Mouse (Mus musculus): ENCODE results near the gene Gsta3. TPM values are rescaled to one million over a fixed set of nuclear protein-coding genes. Genes with fewer than 3 reads are reported as not detected.
"Not testable (repeated sequence)": the region's sequence is repeated elsewhere in the genome, so short reads cannot be mapped to it uniquely, and the experiment has no call there.

Gene Gsta3
- 3.5 and 4.8 TPM in 2 replicates for polyA plus RNA-seq (2012; ENCODE audit: insufficient read depth, insufficient read length, missing spikeins)

GRCm38 (mm10) chr1:21239911-21240898 is at the start of gene Gsta3:
TSS of gene Gsta3 (plus strand) at chr1:21240589.
- Histone ChIP-seq H3K4me3 (ENCODE audit: insufficient read depth, low read length) (no peak within 1 kb of the TSS), H3K27ac (ENCODE audit: insufficient read depth, low read depth, low read length) (no peak within 1 kb of the TSS), H3K4me1 (ENCODE audit: control insufficient read depth, insufficient read depth, low read length) (peaks cover 15% of the 10 kb centered on the region)
- TF ChIP-seq CTCF (IDR thresholded peaks at IDR 0.05; ENCODE audit: low read depth, low read length) (no peak), POLR2A (IDR thresholded peaks at IDR 0.05; ENCODE audit: borderline replicate concordance, low read depth, low read length) (no peak)

GRCm38 (mm10) chr1:21206241-21206640 is 34.1 kb upstream of the Gsta3 start:
- Histone ChIP-seq H3K4me3 (ENCODE audit: insufficient read depth, low read length) (no peak overlapping the region), H3K27ac (ENCODE audit: insufficient read depth, low read depth, low read length) (no peak overlapping the region), H3K4me1 (ENCODE audit: control insufficient read depth, insufficient read depth, low read length) (no peaks in the 10 kb centered on the region)
- TF ChIP-seq CTCF (IDR thresholded peaks at IDR 0.05; ENCODE audit: low read depth, low read length) = no peak
- no peak for TF ChIP-seq POLR2A (IDR thresholded peaks at IDR 0.05; ENCODE audit: borderline replicate concordance, low read depth, low read length)

DNA sequence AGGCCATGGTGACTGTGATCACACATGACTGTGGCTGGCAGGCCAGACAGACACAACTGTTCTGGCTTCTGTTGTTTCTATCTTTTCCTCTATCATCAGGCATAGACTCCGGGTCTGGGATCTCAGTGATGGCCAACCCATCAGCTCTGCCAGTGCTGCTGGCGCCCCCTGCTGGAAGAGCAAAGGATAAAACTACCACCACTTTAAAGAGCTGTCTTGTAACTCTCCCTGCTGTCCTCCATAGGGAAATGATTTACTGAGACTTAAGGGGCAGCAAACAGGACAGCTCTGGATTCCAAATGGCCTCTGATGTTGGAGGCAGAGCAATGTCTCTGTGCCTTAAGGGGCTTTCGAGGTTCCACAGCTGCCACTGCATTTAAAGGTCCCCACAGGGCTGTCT is 26.9 kb upstream of the Gsta3 start:
- H3K4me1 ChIP-seq (ENCODE audit: control insufficient read depth, insufficient read depth, low read length); H3K4me3 ChIP-seq (ENCODE audit: insufficient read depth, low read length); H3K27ac ChIP-seq (ENCODE audit: insufficient read depth, low read depth, low read length): not testable (repeated sequence)

- H3K27ac ChIP-seq (ENCODE audit: insufficient read depth, low read depth, low read length); H3K4me1 ChIP-seq (ENCODE audit: control insufficient read depth, insufficient read depth, low read length); H3K4me3 ChIP-seq (ENCODE audit: insufficient read depth, low read length): not testable (repeated sequence)
Measured at GRCm38 (mm10) chr1:21213991-21214692, 26.2 kb upstream of the Gsta3 start.

DNA sequence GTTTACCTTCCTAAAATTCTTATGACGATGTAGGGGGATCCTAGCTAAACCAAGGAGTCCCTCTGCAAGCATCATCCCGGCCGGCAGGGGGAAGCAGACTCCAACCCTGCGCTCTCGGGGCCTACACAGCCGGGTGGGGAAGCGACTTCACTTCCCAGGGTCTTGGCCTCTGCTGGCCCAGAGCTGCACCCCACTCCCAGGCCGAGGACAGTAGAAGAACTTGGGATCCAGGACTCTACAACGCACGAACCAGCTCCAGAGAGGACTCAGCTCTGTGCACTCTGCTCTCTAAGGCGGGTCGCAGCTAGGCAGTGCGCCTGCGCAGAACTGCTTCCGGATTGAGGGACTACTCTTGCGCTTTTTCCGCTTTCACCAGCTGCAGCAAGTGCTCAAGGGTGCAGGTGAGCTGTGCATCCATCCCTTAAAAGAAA is 21.9 kb upstream of the Gsta3 start, which contains the start of gene Tmem14a:
Gene Tmem14a, plus strand, starts transcription at position 87 of the 431 bp plus-strand sequence.
- Histone ChIP-seq H3K27ac (ENCODE audit: insufficient read depth, low read depth, low read length) (peak within 1 kb of the TSS; percentile 26; the same call in 1 of the 2 replicates), H3K4me1 (ENCODE audit: control insufficient read depth, insufficient read depth, low read length) (peaks cover 6% of the 10 kb centered on the region), H3K4me3 (ENCODE audit: insufficient read depth, low read length) (peak within 1 kb of the TSS; percentile 61)
- TF ChIP-seq CTCF (IDR thresholded peaks at IDR 0.05; ENCODE audit: low read depth, low read length) = peak; percentile 94
- TF ChIP-seq POLR2A (IDR thresholded peaks at IDR 0.05; ENCODE audit: borderline replicate concordance, low read depth, low read length) = no peak

DNA sequence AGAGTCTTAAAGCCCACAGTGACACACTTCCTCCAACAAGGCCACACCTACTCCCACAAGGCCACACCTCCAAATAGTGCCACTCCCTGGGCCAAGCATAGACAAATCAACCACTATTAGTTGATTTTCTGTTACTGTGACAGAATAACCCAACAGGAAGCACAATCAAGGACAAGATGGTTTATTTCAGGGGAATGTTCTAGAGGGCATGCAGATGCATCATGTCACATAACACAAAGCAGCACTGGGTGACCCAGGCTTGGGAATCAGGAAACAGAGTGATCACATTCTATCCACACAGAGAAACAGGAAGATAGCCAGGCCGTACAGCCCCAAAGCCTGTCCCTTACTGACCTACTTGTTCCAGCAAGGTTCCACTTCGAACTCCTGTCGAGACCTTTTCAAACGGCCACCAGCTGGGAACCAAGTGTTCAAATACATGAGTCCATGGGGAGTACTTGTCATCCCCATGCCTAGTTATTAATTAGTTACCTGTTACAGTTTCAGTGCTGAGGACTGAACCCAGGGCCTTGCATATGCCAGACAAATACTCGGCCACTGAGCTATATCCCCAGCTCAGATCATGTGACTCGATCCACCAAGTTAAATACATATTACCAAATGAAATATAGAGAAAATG is 12.5 kb upstream of the Gsta3 start:
- no peak overlapping the region for H3K4me3 ChIP-seq (ENCODE audit: insufficient read depth, low read length)
- TF ChIP-seq CTCF (IDR thresholded peaks at IDR 0.05; ENCODE audit: low read depth, low read length) = no peak
- TF ChIP-seq POLR2A (IDR thresholded peaks at IDR 0.05; ENCODE audit: borderline replicate concordance, low read depth, low read length) = no peak

DNA sequence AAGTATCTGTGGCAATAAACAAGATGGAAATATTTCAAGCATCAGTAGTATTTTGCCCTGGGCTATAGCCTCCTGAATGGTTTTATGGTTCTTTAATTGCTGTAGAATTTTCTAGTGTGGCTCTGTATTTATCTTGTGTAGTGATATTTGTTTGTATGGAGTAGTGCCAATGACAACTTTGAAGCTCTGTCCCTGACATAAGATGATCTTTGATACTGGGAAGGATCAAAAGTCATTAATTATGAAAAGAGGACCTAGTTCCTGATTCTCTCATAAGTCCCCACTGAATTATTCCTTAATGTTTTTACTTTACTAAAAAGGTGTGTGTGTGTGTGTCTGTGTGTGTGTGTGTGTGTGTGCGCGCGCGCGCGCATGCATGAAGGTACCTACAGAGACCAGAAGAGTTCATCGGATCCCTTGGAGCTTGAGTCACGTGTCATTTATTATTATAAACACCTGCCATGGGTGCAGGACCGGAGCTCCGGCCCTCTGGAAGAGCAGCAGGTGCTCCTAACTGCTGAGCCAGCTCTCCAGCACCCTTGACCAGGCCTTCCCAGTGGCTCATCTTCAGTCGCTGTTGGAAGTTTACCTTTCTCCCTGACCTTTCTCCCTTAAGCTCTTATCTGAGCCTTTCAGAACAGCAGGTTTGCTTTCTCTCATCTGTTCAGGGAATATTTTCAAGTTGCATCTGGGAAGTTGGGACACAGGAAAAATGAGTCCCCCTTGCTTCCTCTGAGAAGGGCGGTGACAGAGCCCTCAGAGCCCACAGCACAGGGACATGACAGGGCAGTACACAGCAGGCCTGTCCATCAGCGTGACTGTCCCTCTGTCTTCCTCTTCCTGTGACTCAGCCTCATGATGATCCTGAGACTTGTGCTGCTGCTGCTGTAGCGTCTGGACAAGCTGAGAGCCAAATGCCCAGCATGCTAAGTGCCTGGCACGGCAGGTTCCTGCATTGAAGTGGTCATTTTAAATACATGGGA is 11.4 kb upstream of the Gsta3 start:
- not testable (repeated sequence) for H3K4me1 ChIP-seq (ENCODE audit: control insufficient read depth, insufficient read depth, low read length); H3K27ac ChIP-seq (ENCODE audit: insufficient read depth, low read depth, low read length); H3K4me3 ChIP-seq (ENCODE audit: insufficient read depth, low read length)

More for the DNA sequence above, 12.5 kb upstream of the Gsta3 start:
- Histone ChIP-seq H3K4me1 (ENCODE audit: control insufficient read depth, insufficient read depth, low read length) (peaks cover 3% of the 10 kb centered on the region; the same call in 1 of the 2 replicates), H3K27ac (ENCODE audit: insufficient read depth, low read depth, low read length) (no peak overlapping the region)

- Histone ChIP-seq H3K4me1 (ENCODE audit: control insufficient read depth, insufficient read depth, low read length) (peaks cover 3% of the 10 kb centered on the region; the same call in 1 of the 2 replicates), H3K4me3 (ENCODE audit: insufficient read depth, low read length) (no peak overlapping the region), H3K27ac (ENCODE audit: insufficient read depth, low read depth, low read length) (no peak overlapping the region)
- TF ChIP-seq CTCF (IDR thresholded peaks at IDR 0.05; ENCODE audit: low read depth, low read length) (no peak), POLR2A (IDR thresholded peaks at IDR 0.05; ENCODE audit: borderline replicate concordance, low read depth, low read length) (no peak)
Measured at GRCm38 (mm10) chr1:21230376-21230775, 10.0 kb upstream of the Gsta3 start.
